Comparison of ENCODE assay signal across 8 mouse cellular contexts in the genomic region with DNA sequence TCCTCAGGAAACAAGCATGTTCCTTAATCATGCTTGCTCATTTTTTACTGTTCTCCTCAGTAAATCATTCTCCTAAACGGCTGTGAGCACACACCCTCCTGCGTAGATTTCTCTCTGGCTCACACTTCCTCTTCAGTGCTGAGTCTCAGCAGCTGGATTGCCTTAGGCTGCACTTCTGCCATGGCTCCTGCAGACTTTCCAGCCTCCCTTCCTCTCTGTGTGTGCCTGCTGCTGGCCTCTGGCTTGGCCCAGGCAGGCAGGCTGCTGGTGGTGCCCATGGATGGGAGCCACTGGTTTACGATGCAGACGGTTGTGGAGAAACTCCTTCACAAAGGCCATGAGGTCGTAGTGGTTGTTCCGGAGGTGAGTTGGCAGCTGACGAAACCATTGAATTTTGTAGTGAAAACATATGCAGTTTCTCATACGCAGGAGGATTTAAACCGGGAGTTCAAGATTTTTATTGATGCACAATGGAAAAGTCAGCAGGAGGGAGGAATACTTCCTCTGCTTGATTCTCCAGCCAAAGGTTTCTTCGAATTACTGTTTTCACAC. TPM values are rescaled to one million over a fixed set of nuclear protein-coding genes. Genes with fewer than 3 reads are reported as not detected.
DNase-seq lines count a peak whose midpoint lies in the region; ATAC-seq and TF ChIP-seq lines count a peak whose summit lies in the region.

Gene Ugt1a7c, plus strand, starts transcription at position 122 of the 552 bp plus-strand sequence.

- no peaks in the 10 kb centered on the region for H3K9me3 ChIP-seq in liver, embryonic 11.5 days (ENCODE audit: control insufficient read depth, low read length)
- H3K9me3 ChIP-seq in intestine, embryonic 16.5 days (ENCODE audit: control insufficient read depth, low read length), result no peaks in the 10 kb centered on the region

- H3K4me1 ChIP-seq in liver, embryonic 11.5 days (replicated peaks; ENCODE audit: control insufficient read depth, insufficient read depth, low read length), result no peaks in the 10 kb centered on the region
- H3K4me1 ChIP-seq in intestine, embryonic 16.5 days (ENCODE audit: control insufficient read depth, insufficient read depth, low read length), result no peaks in the 10 kb centered on the region
- H3K4me1 ChIP-seq in lung, adult 2 months (ENCODE audit: control insufficient read depth, insufficient read depth, low read length), result no peaks in the 10 kb centered on the region; the same call in 1 of the 2 replicates

- no peak for TF ChIP-seq CTCF in lung, adult 2 months (IDR thresholded peaks at IDR 0.05; ENCODE audit: insufficient read depth, low read length)

- no peak for TF ChIP-seq POLR2A in lung, adult 2 months (IDR thresholded peaks at IDR 0.05; ENCODE audit: borderline replicate concordance, extremely low read depth, low read depth, low read length)

- H3K4me2 ChIP-seq in liver, embryonic 11.5 days, result no peak within 1 kb of the TSS
- H3K4me2 ChIP-seq in intestine, embryonic 16.5 days (ENCODE audit: low read depth, low read length), result peak within 1 kb of the TSS; percentile 49

- H3K4me3 ChIP-seq in liver, embryonic 11.5 days (ENCODE audit: low read depth, low read length), result no peak within 1 kb of the TSS
- peak within 1 kb of the TSS; percentile 50 for H3K4me3 ChIP-seq in intestine, embryonic 16.5 days (ENCODE audit: low read length)
- H3K4me3 ChIP-seq in lung, adult 2 months (replicated peaks; ENCODE audit: extremely low read depth, low read depth, low read length), result peak within 1 kb of the TSS; percentile 66

- WGBS in liver, embryonic 11.5 days, result 52% methylated on average over 10 of the region's 10 CpGs
- 27% methylated on average over 10 of the region's 10 CpGs for WGBS in intestine, embryonic 16.5 days
- WGBS in lung, adult 2 months, result 20% methylated on average over 10 of the region's 10 CpGs

- no peak within 1 kb of the TSS for H3K27ac ChIP-seq in liver, embryonic 11.5 days (ENCODE audit: low read depth, low read length)
- peak within 1 kb of the TSS; percentile 89 for H3K27ac ChIP-seq in intestine, embryonic 16.5 days (ENCODE audit: low read length)

- peak; percentile 11 for DNase-seq in liver
- no peak for DNase-seq in liver, embryonic 11.5 days (ENCODE audit: low spot score)
- peak; percentile 14 for DNase-seq in embryo, embryonic 11.5 days (ENCODE audit: low read depth, low spot score)
- DNase-seq in lung, adult 2 months, result peak; percentile 32
- DNase-seq in urinary bladder, adult 2 months (ENCODE audit: low spot score), result peak; percentile 41
- no peak for DNase-seq in ovary, postnatal 14 days (ENCODE audit: low spot score)
- no peak for DNase-seq in layer of hippocampus, postnatal 36 days

- ATAC-seq in liver, embryonic 11.5 days (replicated peaks; ENCODE audit: low FRiP score), result no peak
- peak; percentile 82 for ATAC-seq in intestine, embryonic 16.5 days

- no peaks in the 10 kb centered on the region for H3K27me3 ChIP-seq in liver, embryonic 11.5 days (replicated peaks; ENCODE audit: control insufficient read depth, insufficient read depth, low read length)
- no peaks in the 10 kb centered on the region for H3K27me3 ChIP-seq in intestine, embryonic 16.5 days (replicated peaks; ENCODE audit: control insufficient read depth, insufficient read depth, low read length)

- H3K9ac ChIP-seq in liver, embryonic 11.5 days (ENCODE audit: low read depth, low read length), result no peak within 1 kb of the TSS
- H3K9ac ChIP-seq in intestine, embryonic 16.5 days (ENCODE audit: low read depth, low read length), result peak within 1 kb of the TSS; percentile 70

- H3K36me3 ChIP-seq in liver, embryonic 11.5 days (ENCODE audit: control insufficient read depth, insufficient read depth, low read length), result no peaks in the 10 kb centered on the region
- no peaks in the 10 kb centered on the region for H3K36me3 ChIP-seq in intestine, embryonic 16.5 days (ENCODE audit: control insufficient read depth, insufficient read depth, low read length)

RNA-seq across cellular contexts. Expression of gene Ugt1a7c, which starts in this region (rescaled TPM):
- polyA plus RNA-seq in liver, embryonic 11.5 days (2014; fragmentation: Nextera tagmentation; extraction: Ambion mirVana), result 1.6 and 2.8 TPM in 2 replicates
- 82.7 and 89.2 TPM in 2 replicates for polyA plus RNA-seq in intestine, embryonic 16.5 days (2015; fragmentation: Nextera tagmentation; extraction: Ambion mirVana)
- 4.8 and 6.1 TPM in 2 replicates for polyA plus RNA-seq in lung, adult 2 months (2012; rRNA removed)
- 96.6 and 98.2 TPM in 2 replicates for polyA plus RNA-seq in urinary bladder, adult 2 months (2012; rRNA removed)
- 1 to 10 TPM in 1 of 2 experiments, under 1 TPM in 1; 0.51 to 1.3 TPM for total RNA-seq in layer of hippocampus, postnatal 36 days (2021)

Comparison
In these comparisons a context has a peak if more than half of its experiments do, and no peak if none do; other contexts are left out.
1. RNA of gene Ugt1a7c (polyA plus RNA-seq): 96.6 to 98.2 TPM in urinary bladder, adult 2 months and 82.7 to 89.2 TPM in intestine, embryonic 16.5 days; 4.8 to 6.1 TPM in lung, adult 2 months and 1.6 to 2.8 TPM in liver, embryonic 11.5 days; every median in the first group is over 10 times any median in the second.
2. DNase-seq: peak in liver (single experiment), embryo, embryonic 11.5 days (single experiment), lung, adult 2 months (single experiment) and urinary bladder, adult 2 months (single experiment); none in liver, embryonic 11.5 days (single experiment), ovary, postnatal 14 days (single experiment) and layer of hippocampus, postnatal 36 days (0 of 2).